ENCODE assay signal across 8 mouse cellular contexts in the genomic region with DNA sequence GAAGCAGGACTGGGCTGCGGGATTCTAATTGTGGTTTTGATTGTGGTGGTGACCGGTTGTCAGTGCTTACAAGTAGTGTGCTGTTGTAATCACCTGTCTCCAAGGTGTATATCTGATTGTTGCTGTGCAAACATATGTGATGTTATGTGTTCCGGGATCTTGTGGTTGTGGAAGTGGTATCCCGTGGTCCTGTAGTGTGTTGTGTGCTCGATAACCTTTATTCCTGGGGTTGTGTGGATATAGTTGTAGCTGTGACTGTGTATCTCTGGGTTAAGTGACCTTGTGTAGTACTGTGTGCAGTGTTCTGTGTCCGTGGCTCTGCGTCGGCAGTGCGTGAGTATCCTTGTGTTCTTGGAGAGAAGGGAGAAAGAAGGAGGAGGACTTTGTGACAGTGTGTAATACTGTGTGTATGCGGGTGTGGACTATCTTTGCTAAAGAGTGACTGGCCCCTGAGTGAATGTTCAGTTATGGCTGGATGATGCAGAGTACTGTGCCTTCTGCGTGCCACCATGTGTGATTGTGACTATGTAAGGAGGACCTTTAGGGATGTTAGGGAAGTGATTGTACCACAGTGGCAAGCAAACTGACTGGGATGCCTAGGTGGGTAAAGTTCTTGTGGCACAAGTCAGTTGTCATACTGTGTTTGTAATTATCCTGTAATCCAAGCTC. TPM values are rescaled to one million over a fixed set of nuclear protein-coding genes. Genes with fewer than 3 reads are reported as not detected.
DNase-seq lines count a peak whose midpoint lies in the region; ATAC-seq and TF ChIP-seq lines count a peak whose summit lies in the region.

No protein-coding gene starts in this region.

- no peak for DNase-seq in heart, adult 2 months
- DNase-seq in heart, adult 9 months (ENCODE audit: low spot score in 2 of 2), result no peak
- DNase-seq in liver, postnatal 0 days, result no peak
- DNase-seq in left cerebral cortex, postnatal 36 days (ENCODE audit: low spot score in 2 of 2), result no peak
- DNase-seq in cerebellum, postnatal 10 days, result no peak
- DNase-seq in right cerebral cortex, postnatal 10 days (ENCODE audit: low spot score in 2 of 2), result no peak

- peaks cover 7% of the 10 kb centered on the region for H3K79me2 ChIP-seq in heart, adult 2 months (replicated peaks; ENCODE audit: control insufficient read depth, insufficient read depth, low read length)

- H3K9ac ChIP-seq in heart, adult 2 months (ENCODE audit: low read depth, low read length), result peak overlapping the region; percentile 70
- H3K9ac ChIP-seq in forebrain, embryonic 16.5 days (replicated peaks; ENCODE audit: low read depth, low read length), result peak overlapping the region; percentile 88
- peak overlapping the region; percentile 82 for H3K9ac ChIP-seq in liver, postnatal 0 days (replicated peaks)

- TF ChIP-seq EP300 in heart, adult 2 months (IDR thresholded peaks at IDR 0.05; ENCODE audit: insufficient read depth, low read depth, low read length), result no peak
- TF ChIP-seq EP300 in liver, postnatal 0 days (IDR thresholded peaks at IDR 0.05; ENCODE audit: low read depth), result no peak

- no peaks in the 10 kb centered on the region for H3K9me3 ChIP-seq in E14TG2a.4 (ENCODE audit: low read length)
- H3K9me3 ChIP-seq in forebrain, embryonic 16.5 days (ENCODE audit: control insufficient read depth, low read length), result peaks cover 8% of the 10 kb centered on the region
- no peaks in the 10 kb centered on the region for H3K9me3 ChIP-seq in liver, postnatal 0 days (ENCODE audit: low read length)

- peaks cover 3% of the 10 kb centered on the region for H3K4me1 ChIP-seq in heart, adult 2 months (ENCODE audit: control insufficient read depth, insufficient read depth, low read length)
- peaks cover 40% of the 10 kb centered on the region for H3K4me1 ChIP-seq in E14TG2a.4 (replicated peaks; ENCODE audit: low read depth, low read length)
- H3K4me1 ChIP-seq in forebrain, embryonic 16.5 days (replicated peaks; ENCODE audit: control insufficient read depth, insufficient read depth, low read length), result peaks cover 20% of the 10 kb centered on the region
- H3K4me1 ChIP-seq in liver, postnatal 0 days (ENCODE audit: insufficient read depth), result peaks cover 16% of the 10 kb centered on the region

- intact Hi-C loops in heart, adult 2 months (cut with DNase I), result loop anchor here (1.0 kb wide), 1 partner anchor 75 kb away; no protein-coding TSS in a partner anchor
- intact Hi-C loops in left cerebral cortex, postnatal 36 days (cut with DNase I), result no loop called here

- H3K4me2 ChIP-seq in forebrain, embryonic 16.5 days (ENCODE audit: low read length), result peak overlapping the region; percentile 60
- peak overlapping the region; percentile 80 for H3K4me2 ChIP-seq in liver, postnatal 0 days (ENCODE audit: low read depth, low read length)

- 15% methylated on average over 11 of the region's 11 CpGs for WGBS in heart, adult 2 months
- 27% methylated on average over 11 of the region's 11 CpGs for WGBS in forebrain, embryonic 16.5 days
- WGBS in liver, postnatal 0 days (ENCODE audit: insufficient replicate concordance), result 17% methylated on average over 11 of the region's 11 CpGs

- no peak for TF ChIP-seq POLR2A in heart, adult 2 months (IDR thresholded peaks at IDR 0.05; ENCODE audit: insufficient read depth, low read depth, low read length)

- no peak for TF ChIP-seq CTCF in heart, adult 2 months (IDR thresholded peaks at IDR 0.05)
- TF ChIP-seq CTCF in E14TG2a.4 (conservative IDR thresholded peaks at IDR 0.05; ENCODE audit: low read length), result no peak
- no peak for TF ChIP-seq CTCF in liver, postnatal 0 days (IDR thresholded peaks at IDR 0.05; ENCODE audit: low read depth)

- H3K4me3 ChIP-seq in heart, adult 2 months, result peak overlapping the region; percentile 68
- H3K4me3 ChIP-seq in E14TG2a.4 (replicated peaks; ENCODE audit: low read length), result peak overlapping the region; percentile 91
- peak overlapping the region; percentile 59 for H3K4me3 ChIP-seq in forebrain, embryonic 16.5 days (replicated peaks; ENCODE audit: low read length)
- H3K4me3 ChIP-seq in liver, postnatal 0 days (ENCODE audit: low read depth, low read length), result peak overlapping the region; percentile 75

- ATAC-seq in forebrain, embryonic 16.5 days, result no peak
- peak; percentile 3 for ATAC-seq in liver, postnatal 0 days

- no peaks in the 10 kb centered on the region for H3K36me3 ChIP-seq in heart, adult 2 months (ENCODE audit: control insufficient read depth, insufficient read depth, low read length)
- peaks cover 13% of the 10 kb centered on the region for H3K36me3 ChIP-seq in E14TG2a.4 (ENCODE audit: insufficient read depth, low read length)
- H3K36me3 ChIP-seq in forebrain, embryonic 16.5 days (ENCODE audit: control insufficient read depth, insufficient read depth), result peaks cover 14% of the 10 kb centered on the region
- peaks cover 5% of the 10 kb centered on the region; the same call in 1 of the 2 replicates for H3K36me3 ChIP-seq in liver, postnatal 0 days (replicated peaks; ENCODE audit: insufficient read depth, low read length)

- peak overlapping the region; percentile 99 for H3K27ac ChIP-seq in heart, adult 2 months
- no peak overlapping the region; the same call in 1 of the 2 replicates for H3K27ac ChIP-seq in forebrain, embryonic 16.5 days (ENCODE audit: low read length)
- H3K27ac ChIP-seq in liver, postnatal 0 days (ENCODE audit: low read depth), result peak overlapping the region; percentile 89; the same call in 1 of the 2 replicates

- no peaks in the 10 kb centered on the region for H3K27me3 ChIP-seq in heart, adult 2 months (ENCODE audit: control insufficient read depth, insufficient read depth, low read length)
- no peaks in the 10 kb centered on the region for H3K27me3 ChIP-seq in E14TG2a.4 (ENCODE audit: insufficient read depth, low read length)
- no peaks in the 10 kb centered on the region for H3K27me3 ChIP-seq in forebrain, embryonic 16.5 days (replicated peaks; ENCODE audit: control insufficient read depth, insufficient read depth, low read length)
- no peaks in the 10 kb centered on the region for H3K27me3 ChIP-seq in liver, postnatal 0 days (ENCODE audit: insufficient read depth, low read length)

RNA-seq across cellular contexts. Expression of a gene that starts 0.9 kb away (rescaled TPM):
- 10 to 100 TPM; 29.8 TPM for total RNA-seq in heart, adult 2 months (2021)
- polyA plus RNA-seq in heart, adult 2 months (2012; rRNA removed), result 11.0 and 21.5 TPM in 2 replicates
- polyA plus RNA-seq in forebrain, embryonic 16.5 days (2015; fragmentation: Nextera tagmentation; extraction: Ambion mirVana), result 17.4 and 18.0 TPM in 2 replicates
- polyA plus RNA-seq in liver, postnatal 0 days (2015; fragmentation: Nextera tagmentation; extraction: Ambion mirVana), result 2.1 and 3.1 TPM in 2 replicates
- total RNA-seq in left cerebral cortex, postnatal 36 days (2021), result 10 to 100 TPM; 40.5 to 48.3 TPM

RNA-seq across cellular contexts. Expression of a gene that starts 13.5 kb away (rescaled TPM):
- total RNA-seq in heart, adult 2 months (2021), result 1,000 to 10,000 TPM; 2,711 to 3,278 TPM
- 2,213 and 2,519 TPM in 2 replicates for polyA plus RNA-seq in heart, adult 2 months (2012; rRNA removed)
- 2.4 and 4.1 TPM in 2 replicates for polyA plus RNA-seq in forebrain, embryonic 16.5 days (2015; fragmentation: Nextera tagmentation; extraction: Ambion mirVana)
- polyA plus RNA-seq in liver, postnatal 0 days (2015; fragmentation: Nextera tagmentation; extraction: Ambion mirVana), result 7.0 and 15.1 TPM in 2 replicates
- 1 to 10 TPM; 5.8 to 6.0 TPM for total RNA-seq in left cerebral cortex, postnatal 36 days (2021)

RNA-seq across cellular contexts. Expression of a gene that starts 28.2 kb away (rescaled TPM):
- 100 to 1,000 TPM; 274 to 315 TPM for total RNA-seq in heart, adult 2 months (2021)
- 826 and 1,000 TPM in 2 replicates for polyA plus RNA-seq in heart, adult 2 months (2012; rRNA removed)
- 59.7 and 68.4 TPM in 2 replicates for polyA plus RNA-seq in forebrain, embryonic 16.5 days (2015; fragmentation: Nextera tagmentation; extraction: Ambion mirVana)
- polyA plus RNA-seq in liver, postnatal 0 days (2015; fragmentation: Nextera tagmentation; extraction: Ambion mirVana), result 30.2 and 30.6 TPM in 2 replicates
- 100 to 1,000 TPM; 175 to 181 TPM for total RNA-seq in left cerebral cortex, postnatal 36 days (2021)

RNA-seq across cellular contexts. Expression of a gene that starts 48.7 kb away (rescaled TPM):
- 1 to 10 TPM; 2.1 to 2.4 TPM for total RNA-seq in heart, adult 2 months (2021)
- 0.68 and 0.88 TPM in 2 replicates for polyA plus RNA-seq in heart, adult 2 months (2012; rRNA removed)
- polyA plus RNA-seq in forebrain, embryonic 16.5 days (2015; fragmentation: Nextera tagmentation; extraction: Ambion mirVana), result 30.6 and 32.5 TPM in 2 replicates
- 0.54 and 0.75 TPM in 2 replicates for polyA plus RNA-seq in liver, postnatal 0 days (2015; fragmentation: Nextera tagmentation; extraction: Ambion mirVana)
- 10 to 100 TPM; 29.9 to 38.4 TPM for total RNA-seq in left cerebral cortex, postnatal 36 days (2021)

Comparison
In these comparisons a context has a peak if more than half of its experiments do, and no peak if none do; other contexts are left out.
1. RNA of a gene that starts 13.5 kb away (polyA plus RNA-seq): 2,213 to 2,519 TPM in heart, adult 2 months; 7.0 to 15.1 TPM in liver, postnatal 0 days and 2.4 to 4.1 TPM in forebrain, embryonic 16.5 days; every median in the first group is over 100 times any median in the second.
2. RNA of a gene that starts 28.2 kb away (polyA plus RNA-seq): 826 to 1,000 TPM in heart, adult 2 months; 59.7 to 68.4 TPM in forebrain, embryonic 16.5 days and 30.2 to 30.6 TPM in liver, postnatal 0 days; every median in the first group is over 10 times any median in the second.
3. Peak in every context shown above with its lines, with median percentiles within 50 percentile points of each other: H3K4me3 ChIP-seq and H3K9ac ChIP-seq.